Mouse (Mus musculus): ENCODE data around the gene Myt1l.

Myt1l gene

GRCm38 (mm10) chr12:29555718-29556117 lies 27.5 kb downstream of the Myt1l start:
- Histone ChIP-seq H3K4me1 (replicated peaks; ENCODE audit: low read depth, low read length) (no peaks in the 10 kb centered on the region), H3K9me3 (ENCODE audit: low read length) (no peaks in the 10 kb centered on the region), H3K4me3 (replicated peaks; ENCODE audit: low read length) (no peak overlapping the region), H3K27me3 (ENCODE audit: insufficient read depth, low read length) (no peaks in the 10 kb centered on the region), H3K36me3 (ENCODE audit: insufficient read depth, low read length) (no peaks in the 10 kb centered on the region)
- TF ChIP-seq NANOG (IDR thresholded peaks at IDR 0.05; ENCODE audit: borderline replicate concordance, low read length) (no peak), CTCF (conservative IDR thresholded peaks at IDR 0.05; ENCODE audit: low read length) (no peak), POU5F1 (IDR thresholded peaks at IDR 0.05; ENCODE audit: borderline replicate concordance, low read length) (no peak)

- Histone ChIP-seq H3K4me1 (replicated peaks; ENCODE audit: low read depth, low read length) (no peaks in the 10 kb centered on the region), H3K36me3 (ENCODE audit: insufficient read depth, low read length) (no peaks in the 10 kb centered on the region), H3K4me3 (replicated peaks; ENCODE audit: low read length) (no peak overlapping the region), H3K27me3 (ENCODE audit: insufficient read depth, low read length) (no peaks in the 10 kb centered on the region), H3K9me3 (ENCODE audit: low read length) (no peaks in the 10 kb centered on the region)
- TF ChIP-seq NANOG (IDR thresholded peaks at IDR 0.05; ENCODE audit: borderline replicate concordance, low read length) = no peak
- TF ChIP-seq CTCF (conservative IDR thresholded peaks at IDR 0.05; ENCODE audit: low read length) = no peak
- no peak for TF ChIP-seq POU5F1 (IDR thresholded peaks at IDR 0.05; ENCODE audit: borderline replicate concordance, low read length)
Measured at GRCm38 (mm10) chr12:29556408-29556807, 28.2 kb downstream of the Myt1l start.

- H3K27me3 ChIP-seq (ENCODE audit: insufficient read depth, low read length) = no peaks in the 10 kb centered on the region
- TF ChIP-seq POU5F1 (IDR thresholded peaks at IDR 0.05; ENCODE audit: borderline replicate concordance, low read length) = no peak
- TF ChIP-seq NANOG (IDR thresholded peaks at IDR 0.05; ENCODE audit: borderline replicate concordance, low read length) = no peak
- TF ChIP-seq CTCF (conservative IDR thresholded peaks at IDR 0.05; ENCODE audit: low read length) = no peak
- H3K4me3 ChIP-seq (replicated peaks; ENCODE audit: low read length) = no peak overlapping the region
- no peaks in the 10 kb centered on the region for H3K36me3 ChIP-seq (ENCODE audit: insufficient read depth, low read length)
- H3K4me1 ChIP-seq (replicated peaks; ENCODE audit: low read depth, low read length) = no peaks in the 10 kb centered on the region
- H3K9me3 ChIP-seq (ENCODE audit: low read length) = no peaks in the 10 kb centered on the region
Measured at GRCm38 (mm10) chr12:29556901-29557300, 28.7 kb downstream of the Myt1l start.

GRCm38 (mm10) chr12:29559769-29560168 lies 31.6 kb downstream of the Myt1l start:
- no peaks in the 10 kb centered on the region for H3K27me3 ChIP-seq (ENCODE audit: insufficient read depth, low read length)
- H3K36me3 ChIP-seq (ENCODE audit: insufficient read depth, low read length) = no peaks in the 10 kb centered on the region
- H3K9me3 ChIP-seq (ENCODE audit: low read length) = no peaks in the 10 kb centered on the region
- no peaks in the 10 kb centered on the region for H3K4me1 ChIP-seq (replicated peaks; ENCODE audit: low read depth, low read length)
- no peak overlapping the region for H3K4me3 ChIP-seq (replicated peaks; ENCODE audit: low read length)
- TF ChIP-seq CTCF (conservative IDR thresholded peaks at IDR 0.05; ENCODE audit: low read length) (no peak), POU5F1 (IDR thresholded peaks at IDR 0.05; ENCODE audit: borderline replicate concordance, low read length) (no peak), NANOG (IDR thresholded peaks at IDR 0.05; ENCODE audit: borderline replicate concordance, low read length) (no peak)

- no peaks in the 10 kb centered on the region for H3K36me3 ChIP-seq (ENCODE audit: insufficient read depth, low read length)
- H3K4me3 ChIP-seq (replicated peaks; ENCODE audit: low read length) = no peak overlapping the region
- H3K9me3 ChIP-seq (ENCODE audit: low read length) = no peaks in the 10 kb centered on the region
- no peaks in the 10 kb centered on the region for H3K27me3 ChIP-seq (ENCODE audit: insufficient read depth, low read length)
- no peaks in the 10 kb centered on the region for H3K4me1 ChIP-seq (replicated peaks; ENCODE audit: low read depth, low read length)
- TF ChIP-seq POU5F1 (IDR thresholded peaks at IDR 0.05; ENCODE audit: borderline replicate concordance, low read length) (no peak), CTCF (conservative IDR thresholded peaks at IDR 0.05; ENCODE audit: low read length) (0 out of 2 replicates have a peak, but pooled peaks have one; percentile 13), NANOG (IDR thresholded peaks at IDR 0.05; ENCODE audit: borderline replicate concordance, low read length) (no peak)
Measured at GRCm38 (mm10) chr12:29561222-29561621, 33.0 kb downstream of the Myt1l start.

- H3K4me3 ChIP-seq (replicated peaks; ENCODE audit: low read length) = no peak overlapping the region
- no peaks in the 10 kb centered on the region for H3K4me1 ChIP-seq (replicated peaks; ENCODE audit: low read depth, low read length)
- no peaks in the 10 kb centered on the region for H3K9me3 ChIP-seq (ENCODE audit: low read length)
- no peaks in the 10 kb centered on the region for H3K36me3 ChIP-seq (ENCODE audit: insufficient read depth, low read length)
- H3K27me3 ChIP-seq (ENCODE audit: insufficient read depth, low read length) = no peaks in the 10 kb centered on the region
- TF ChIP-seq CTCF (conservative IDR thresholded peaks at IDR 0.05; ENCODE audit: low read length) (no peak), NANOG (IDR thresholded peaks at IDR 0.05; ENCODE audit: borderline replicate concordance, low read length) (no peak), POU5F1 (IDR thresholded peaks at IDR 0.05; ENCODE audit: borderline replicate concordance, low read length) (no peak)
Measured at GRCm38 (mm10) chr12:29569311-29569710, 41.1 kb downstream of the Myt1l start.

GRCm38 (mm10) chr12:29570351-29570750 lies 42.2 kb downstream of the Myt1l start:
- Histone ChIP-seq H3K27me3 (ENCODE audit: insufficient read depth, low read length) (no peaks in the 10 kb centered on the region), H3K4me3 (replicated peaks; ENCODE audit: low read length) (no peak overlapping the region), H3K36me3 (ENCODE audit: insufficient read depth, low read length) (no peaks in the 10 kb centered on the region), H3K4me1 (replicated peaks; ENCODE audit: low read depth, low read length) (no peaks in the 10 kb centered on the region), H3K9me3 (ENCODE audit: low read length) (no peaks in the 10 kb centered on the region)
- TF ChIP-seq CTCF (conservative IDR thresholded peaks at IDR 0.05; ENCODE audit: low read length) (no peak), NANOG (IDR thresholded peaks at IDR 0.05; ENCODE audit: borderline replicate concordance, low read length) (no peak), POU5F1 (IDR thresholded peaks at IDR 0.05; ENCODE audit: borderline replicate concordance, low read length) (no peak)

- TF ChIP-seq POU5F1 (IDR thresholded peaks at IDR 0.05; ENCODE audit: borderline replicate concordance, low read length) (no peak), CTCF (conservative IDR thresholded peaks at IDR 0.05; ENCODE audit: low read length) (no peak), NANOG (IDR thresholded peaks at IDR 0.05; ENCODE audit: borderline replicate concordance, low read length) (no peak)
- H3K4me3 ChIP-seq (replicated peaks; ENCODE audit: low read length) = no peak overlapping the region
- no peaks in the 10 kb centered on the region for H3K36me3 ChIP-seq (ENCODE audit: insufficient read depth, low read length)
- H3K9me3 ChIP-seq (ENCODE audit: low read length) = no peaks in the 10 kb centered on the region
- H3K27me3 ChIP-seq (ENCODE audit: insufficient read depth, low read length) = no peaks in the 10 kb centered on the region
- H3K4me1 ChIP-seq (replicated peaks; ENCODE audit: low read depth, low read length) = no peaks in the 10 kb centered on the region
Measured at GRCm38 (mm10) chr12:29571613-29572012, 43.4 kb downstream of the Myt1l start.

- TF ChIP-seq CTCF (conservative IDR thresholded peaks at IDR 0.05; ENCODE audit: low read length) (no peak), POU5F1 (IDR thresholded peaks at IDR 0.05; ENCODE audit: borderline replicate concordance, low read length) (no peak), NANOG (IDR thresholded peaks at IDR 0.05; ENCODE audit: borderline replicate concordance, low read length) (no peak)
- Histone ChIP-seq H3K9me3 (ENCODE audit: low read length) (no peaks in the 10 kb centered on the region), H3K4me3 (replicated peaks; ENCODE audit: low read length) (no peak overlapping the region), H3K4me1 (replicated peaks; ENCODE audit: low read depth, low read length) (no peaks in the 10 kb centered on the region), H3K36me3 (ENCODE audit: insufficient read depth, low read length) (no peaks in the 10 kb centered on the region), H3K27me3 (ENCODE audit: insufficient read depth, low read length) (no peaks in the 10 kb centered on the region)
Measured at GRCm38 (mm10) chr12:29593787-29594186, 65.6 kb downstream of the Myt1l start.

Data from E14TG2a.4 (cell line).